Mouse (Mus musculus) cerebellum, adult 2 months (tissue): ENCODE data around the gene Ccdc174. TPM values are rescaled to one million over a fixed set of nuclear protein-coding genes. Genes with fewer than 3 reads are reported as not detected.

Source experiments
- DNase-seq, 2 experiments: peaks; one replicate each; pipeline ENCODE4 v3.0.0; 2021
- H3K27ac ChIP-seq: fragments of 200-500 bp; 2 replicates; pipeline ENCODE4 v1.5.1; 2012; ENCODE audit warnings: low read length, control low read depth, inconsistent platforms; ENCODE audit not compliant: insufficient read depth
- H3K27me3 ChIP-seq: fragments of 200-500 bp; 2 replicates; pipeline ENCODE4 v1.6.1; 2012; ENCODE audit warnings: inconsistent platforms, mild to moderate bottlenecking, low read length, moderate library complexity; ENCODE audit not compliant: control insufficient read depth, insufficient read depth
- H3K4me1 ChIP-seq: fragments of 200-500 bp; 2 replicates; pipeline ENCODE4 v1.6.1; 2011; ENCODE audit warnings: low read length; ENCODE audit not compliant: control insufficient read depth, insufficient read depth
- H3K4me3 ChIP-seq: fragments of 200-500 bp; replicated peaks from 2 replicates; pipeline ENCODE3; 2011; ENCODE audit warnings: mild to moderate bottlenecking, low read depth, low read length, control low read depth; ENCODE audit not compliant: insufficient read depth
- CTCF ChIP-seq: fragments of 200-500 bp; IDR thresholded peaks from 2 replicates; pipeline ENCODE4 v1.5.1; 2011; ENCODE audit warnings: low read depth, mild to moderate bottlenecking, control low read depth, low read length, moderate library complexity, borderline replicate concordance; ENCODE audit not compliant: insufficient read depth
- POLR2A ChIP-seq: fragments of 200-500 bp; IDR thresholded peaks from 2 replicates; pipeline ENCODE4 v1.6.1; 2011; ENCODE audit warnings: low read length, control low read depth, borderline replicate concordance; ENCODE audit not compliant: insufficient read depth
- WGBS: fragments of 180-500 bp; shearing (Covaris S2); methylation state at CpG from one replicate; pipeline ENCODE4 v1.1.7; 2018; 5-methylcytosine and 5-hydroxymethylcytosine counted together
- polyA plus RNA-seq: library from polyadenylated mRNA; depleted of rRNA; stranded (reverse); fragments of >200 nt; gene quantifications from 2 replicates; pipeline ENCODE4 v1.2.3, GENCODE M21; 2012; rRNA removed

Ccdc174 gene
- polyA plus RNA-seq, 1 experiment, result 21.4 TPM

- no peak overlapping the region for H3K4me3 ChIP-seq
- H3K27me3 ChIP-seq, result no peaks in the 10 kb centered on the region
- no peak for DNase-seq
- 62% methylated on average over 5 of the region's 5 CpGs for WGBS
- H3K27ac ChIP-seq, result no peak overlapping the region
- H3K4me1 ChIP-seq, result no peaks in the 10 kb centered on the region
- no peak for TF ChIP-seq CTCF
- TF ChIP-seq POLR2A, result no peak
These were observed 53.4 kb downstream of the Ccdc174 start for GRCm38 (mm10) chr6:91931231-91931630.

- H3K27ac ChIP-seq, result no peak overlapping the region
- no peaks in the 10 kb centered on the region for H3K4me1 ChIP-seq
- TF ChIP-seq POLR2A, result no peak
- no peak for TF ChIP-seq CTCF
- WGBS, result 59% methylated on average over 4 of the region's 4 CpGs
- H3K4me3 ChIP-seq, result no peak overlapping the region
- no peaks in the 10 kb centered on the region for H3K27me3 ChIP-seq
- no peak for DNase-seq
These were observed 60.6 kb downstream of the Ccdc174 start for GRCm38 (mm10) chr6:91938491-91938890.

- no peaks in the 10 kb centered on the region for H3K27me3 ChIP-seq
- no peak for DNase-seq
- TF ChIP-seq POLR2A (no peak), CTCF (no peak)
- H3K4me1 ChIP-seq, result no peaks in the 10 kb centered on the region
- no peak overlapping the region for H3K27ac ChIP-seq
- no peak overlapping the region for H3K4me3 ChIP-seq
- WGBS, result 48% methylated on average over 2 of the region's 2 CpGs
These were observed 70.6 kb downstream of the Ccdc174 start for GRCm38 (mm10) chr6:91948426-91948825.

Other genes starting within 250 kb of the Ccdc174 start
- gene Slc6a6, start 194.0 kb upstream of the Ccdc174 start, polyA plus RNA-seq, result 73.3 and 79.3 TPM in 2 replicates
- gene Grip2, start 50.8 kb upstream of the Ccdc174 start, polyA plus RNA-seq, result 13.5 and 15.5 TPM in 2 replicates
- 3.2 and 3.7 TPM in 2 replicates for gene 4930590J08Rik, start 24.8 kb downstream of the Ccdc174 start, polyA plus RNA-seq
- 4.5 and 4.9 TPM in 2 replicates for gene Fgd5, start 100.8 kb downstream of the Ccdc174 start, polyA plus RNA-seq
- 36.6 and 37.9 TPM in 2 replicates for gene Nr2c2, start 213.3 kb downstream of the Ccdc174 start, polyA plus RNA-seq